Mouse (Mus musculus): Measurements from ENCODE around the gene Unc50.

GRCm38 (mm10) chr1:37393174-37393573, 36.8 kb upstream of the Unc50 start:
- TF ChIP-seq POLR2AphosphoS2 (IDR thresholded peaks at IDR 0.05; ENCODE audit: low read length), result no peak
- TF ChIP-seq ZNF384 (IDR thresholded peaks at IDR 0.05; ENCODE audit: low read depth, low read length), result no peak
- TF ChIP-seq CTCF (IDR thresholded peaks at IDR 0.05 in 2 of 3, conservative IDR thresholded peaks at IDR 0.05 in 1 of 3; ENCODE audit: control insufficient read depth in 1 of 3, insufficient read depth in 1 of 3, low read depth in 2 of 3, low read length in 3 of 3, poor library complexity in 1 of 3, severe bottlenecking in 1 of 3), result no peak
- TF ChIP-seq MXI1 (IDR thresholded peaks at IDR 0.05; ENCODE audit: low read depth, low read length), result no peak
- no peak for TF ChIP-seq POLR2A (IDR thresholded peaks at IDR 0.05; ENCODE audit: control insufficient read depth in 1 of 2, insufficient read depth in 1 of 2, low read depth in 1 of 2, low read length in 2 of 2, poor library complexity in 1 of 2)
- TF ChIP-seq UBTF (IDR thresholded peaks at IDR 0.05; ENCODE audit: borderline replicate concordance, insufficient read depth, low read depth, low read length), result no peak
- no peak for TF ChIP-seq EP300 (IDR thresholded peaks at IDR 0.05; ENCODE audit: low read depth in 1 of 2, low read length in 2 of 2)
- TF ChIP-seq GATA1 (IDR thresholded peaks at IDR 0.05; ENCODE audit: low read depth, low read length), result no peak
- no peak for TF ChIP-seq TBP (IDR thresholded peaks at IDR 0.05; ENCODE audit: low read depth, low read length)
- TF ChIP-seq ETS1 (IDR thresholded peaks at IDR 0.05; ENCODE audit: low read depth, low read length), result no peak
- TF ChIP-seq TAL1 (IDR thresholded peaks at IDR 0.05; ENCODE audit: low read length), result no peak
- TF ChIP-seq HCFC1 (IDR thresholded peaks at IDR 0.05; ENCODE audit: low read depth, low read length), result no peak
- no peak for TF ChIP-seq MAX (IDR thresholded peaks at IDR 0.05; ENCODE audit: low read length)

Data from MEL (cell line).